In genomic region chr12:56160736-56161135, GRCm38 (mm10) we compare ENCODE assay signal across 17 mouse cellular contexts.
"Had no signal": no experiment of that assay in that cellular context is flagged by ENCODE, and none has a peak within 500 bp of the region (broad histone marks: within the 10 kb centered on the region; RNA-seq: fewer than 3 reads in every experiment).

No protein-coding gene starts in this region.

- DNase-seq: cerebellum, adult 2 months; cerebellum, adult 8-10 months; cerebellum, adult 9-10 months; cerebellum, adult 9-11 months; cerebellum, postnatal 10 days; cerebellum, postnatal 14 days; cerebellum, postnatal 25 days; cerebellum, postnatal 36 days; embryo, embryonic 11 days; forebrain, postnatal 0 days; gastrocnemius, adult 2 months; gastrocnemius, postnatal 10 days; gastrocnemius, postnatal 14 days; gastrocnemius, postnatal 25 days; gastrocnemius, postnatal 36 days; heart, adult 18-20 months; heart, adult 2 months had no signal
